Mouse (Mus musculus) MEL (cell line): ENCODE data around the gene Ppil6. TPM values are rescaled to one million over a fixed set of nuclear protein-coding genes. Genes with fewer than 3 reads are reported as not detected.

Experiments
- DNase-seq: peaks from one replicate; pipeline ENCODE4 v3.0.0; 2011; ENCODE audit warnings: low read depth, low spot score
- H3K27ac ChIP-seq: 2 replicates; pipeline ENCODE4 v1.5.1; 2012; ENCODE audit warnings: low read depth, mild to moderate bottlenecking, control low read depth, low read length, moderate library complexity; ENCODE audit not compliant: control insufficient read depth
- H3K27me3 ChIP-seq, 2 experiments: fragments of 150-350 bp in 1 of 2; sonication (generic) in 1 of 2; 2 replicates each; pipeline ENCODE4 v1.6.1; 2012; ENCODE audit warnings: low read length in 2 of 2, mild to moderate bottlenecking in 2 of 2, improper control_type of control experiment in 1 of 2, moderate library complexity in 1 of 2; ENCODE audit not compliant: insufficient read depth in 2 of 2, control insufficient read depth in 1 of 2
- H3K36me3 ChIP-seq, 2 experiments: 2 replicates each; pipeline ENCODE4 v1.6.1; 2012 to 2014; ENCODE audit warnings: low read length in 2 of 2, improper control_type of control experiment in 1 of 2, inconsistent platforms in 1 of 2, mild to moderate bottlenecking in 1 of 2; ENCODE audit not compliant: insufficient read depth in 2 of 2, control insufficient read depth in 1 of 2
- H3K4me1 ChIP-seq, 2 experiments: fragments of 150-350 bp in 1 of 2; sonication (generic) in 1 of 2; 2 replicates each; pipeline ENCODE4 v1.6.1; 2012; ENCODE audit warnings: low read length in 2 of 2, improper control_type of control experiment in 1 of 2, mild to moderate bottlenecking in 1 of 2; ENCODE audit not compliant: insufficient read depth in 2 of 2, control insufficient read depth in 1 of 2
- H3K4me3 ChIP-seq, 2 experiments: fragments of 150-350 bp in 1 of 2; sonication (generic) in 1 of 2; 2 replicates each; pipeline ENCODE4 v1.5.1; 2012; ENCODE audit warnings: low read depth in 2 of 2, low read length in 2 of 2, mild to moderate bottlenecking in 2 of 2, moderate library complexity in 2 of 2, control low read depth in 1 of 2, improper control_type of control experiment in 1 of 2; ENCODE audit not compliant: control insufficient read depth in 1 of 2, insufficient read depth in 1 of 2
- H3K79me2 ChIP-seq: 2 replicates; pipeline ENCODE4 v1.6.1; 2012; ENCODE audit warnings: mild to moderate bottlenecking, low read length, moderate library complexity; ENCODE audit not compliant: control insufficient read depth, poor library complexity, insufficient read depth
- H3K9ac ChIP-seq: 2 replicates; pipeline ENCODE4 v1.6.1; 2012; ENCODE audit warnings: low read depth, mild to moderate bottlenecking, control low read depth, low read length, moderate library complexity; ENCODE audit not compliant: control insufficient read depth, poor library complexity, severe bottlenecking
- H3K9me3 ChIP-seq: fragments of 150-350 bp; sonication (generic); replicated peaks from 2 replicates; pipeline ENCODE4 v1.6.1; 2012; ENCODE audit warnings: mild to moderate bottlenecking, low read length, improper control_type of control experiment, moderate library complexity; ENCODE audit not compliant: insufficient read depth
- CHD1 ChIP-seq: IDR thresholded peaks from 2 replicates; pipeline ENCODE4 v1.6.1; 2012; ENCODE audit warnings: low read depth, mild to moderate bottlenecking, inconsistent platforms, low read length, improper control_type of control experiment
- CTCF ChIP-seq, 3 experiments: IDR thresholded peaks in 2 of 3; conservative IDR thresholded peaks in 1 of 3; 2 replicates each; pipeline ENCODE4 v1.5.1; 2011 to 2012; ENCODE audit warnings: low read length in 3 of 3, low read depth in 2 of 3, mild to moderate bottlenecking in 2 of 3, improper control_type of control experiment in 1 of 3, inconsistent platforms in 1 of 3, mixed read lengths in 1 of 3, moderate library complexity in 1 of 3; ENCODE audit not compliant: control insufficient read depth in 1 of 3, insufficient read depth in 1 of 3, poor library complexity in 1 of 3, severe bottlenecking in 1 of 3
- ELF1 ChIP-seq: IDR thresholded peaks from 2 replicates; pipeline ENCODE4 v1.6.1; 2014; ENCODE audit warnings: low read depth, mild to moderate bottlenecking, inconsistent platforms, low read length, improper control_type of control experiment, moderate library complexity
- EP300 ChIP-seq, 2 experiments: IDR thresholded peaks; 2 replicates each; pipeline ENCODE4 v1.6.1; 2011; ENCODE audit warnings: improper control_type of control experiment in 2 of 2, low read length in 2 of 2, low read depth in 1 of 2, mild to moderate bottlenecking in 1 of 2
- ETS1 ChIP-seq: IDR thresholded peaks from 2 replicates; pipeline ENCODE4 v1.6.1; 2012; ENCODE audit warnings: low read depth, mild to moderate bottlenecking, inconsistent platforms, low read length, improper control_type of control experiment, moderate library complexity
- GABPA ChIP-seq: IDR thresholded peaks from 2 replicates; pipeline ENCODE4 v1.6.1; 2012; ENCODE audit warnings: low read depth, mild to moderate bottlenecking, inconsistent platforms, low read length, improper control_type of control experiment, moderate library complexity
- GATA1 ChIP-seq: IDR thresholded peaks from 2 replicates; pipeline ENCODE4 v1.6.1; 2011; ENCODE audit warnings: low read depth, low read length, improper control_type of control experiment
- HCFC1 ChIP-seq: IDR thresholded peaks from 2 replicates; pipeline ENCODE4 v1.6.1; 2012; ENCODE audit warnings: low read depth, mild to moderate bottlenecking, inconsistent platforms, low read length, improper control_type of control experiment, moderate library complexity
- JUND ChIP-seq: IDR thresholded peaks from 2 replicates; pipeline ENCODE4 v1.6.1; 2011; ENCODE audit warnings: low read depth, mild to moderate bottlenecking, improper control_type of control experiment, low read length
- MAZ ChIP-seq: IDR thresholded peaks from 2 replicates; pipeline ENCODE4 v1.6.1; 2012; ENCODE audit warnings: low read depth, mild to moderate bottlenecking, inconsistent platforms, low read length, improper control_type of control experiment
- MEF2A ChIP-seq: IDR thresholded peaks from 2 replicates; pipeline ENCODE4 v1.6.1; 2014; ENCODE audit warnings: low read depth, mild to moderate bottlenecking, inconsistent platforms, low read length, improper control_type of control experiment; ENCODE audit not compliant: poor library complexity, insufficient replicate concordance, severe bottlenecking; ENCODE audit errors: extremely low read depth
- MXI1 ChIP-seq: IDR thresholded peaks from 2 replicates; pipeline ENCODE4 v1.6.1; 2011; ENCODE audit warnings: mild to moderate bottlenecking, low read depth, low read length, improper control_type of control experiment
- MYC ChIP-seq: IDR thresholded peaks from 2 replicates; pipeline ENCODE4 v1.6.1; 2011; ENCODE audit warnings: low read depth, mild to moderate bottlenecking, low read length, improper control_type of control experiment, moderate library complexity
- NELFE ChIP-seq: IDR thresholded peaks from 2 replicates; pipeline ENCODE4 v1.6.1; 2011; ENCODE audit warnings: low read depth, low read length, improper control_type of control experiment
- POLR2AphosphoS2 ChIP-seq: IDR thresholded peaks from 2 replicates; pipeline ENCODE4 v1.6.1; 2011; ENCODE audit warnings: low read length, improper control_type of control experiment
- POLR2AphosphoS5 ChIP-seq: IDR thresholded peaks from 2 replicates; pipeline ENCODE4 v1.6.1; 2012; ENCODE audit warnings: low read depth, borderline replicate concordance, mild to moderate bottlenecking, inconsistent platforms, low read length, moderate library complexity, mixed read lengths
- RAD21 ChIP-seq: IDR thresholded peaks from 2 replicates; pipeline ENCODE4 v1.6.1; 2011; ENCODE audit warnings: mild to moderate bottlenecking, low read depth, low read length, improper control_type of control experiment
- SIN3A ChIP-seq: IDR thresholded peaks from 2 replicates; pipeline ENCODE4 v1.6.1; 2012; ENCODE audit warnings: low read length, improper control_type of control experiment, inconsistent platforms
- SMC3 ChIP-seq: IDR thresholded peaks from 2 replicates; pipeline ENCODE4 v1.6.1; 2011; ENCODE audit warnings: low read depth, low read length, improper control_type of control experiment
- TAL1 ChIP-seq: IDR thresholded peaks from 2 replicates; pipeline ENCODE4 v1.6.1; 2012; ENCODE audit warnings: mild to moderate bottlenecking, inconsistent platforms, low read length, moderate library complexity, mixed read lengths
- TCF12 ChIP-seq: IDR thresholded peaks from 2 replicates; pipeline ENCODE4 v1.6.1; 2014; ENCODE audit warnings: low read depth, mild to moderate bottlenecking, inconsistent platforms, low read length, improper control_type of control experiment, moderate library complexity
- USF1 ChIP-seq: IDR thresholded peaks from 2 replicates; pipeline ENCODE4 v1.6.1; 2014; ENCODE audit warnings: low read depth, mild to moderate bottlenecking, inconsistent platforms, low read length, improper control_type of control experiment, moderate library complexity
- USF2 ChIP-seq, 2 experiments: IDR thresholded peaks; 2 replicates each; pipeline ENCODE4 v1.6.1; 2011 to 2012; ENCODE audit warnings: improper control_type of control experiment in 2 of 2, low read length in 2 of 2, borderline replicate concordance in 1 of 2, inconsistent platforms in 1 of 2, low read depth in 1 of 2, mild to moderate bottlenecking in 1 of 2; ENCODE audit not compliant: insufficient read depth in 1 of 2
- polyA plus RNA-seq, 2 experiments: library from polyadenylated mRNA; stranded (reverse) in 1 of 2; unstranded in 1 of 2; fragments of >175 nt in 1 of 2; fragments of >200 nt in 1 of 2; gene quantifications; 2 replicates each; pipeline versions ENCODE4 v1.2.1 to v1.2.4; 2012; ENCODE audit warnings: low replicate concordance in 2 of 2, low read depth in 1 of 2; ENCODE audit not compliant: insufficient read length in 2 of 2, insufficient read depth in 1 of 2, missing spikeins in 1 of 2
- total RNA-seq: library from RNA; depleted of rRNA; stranded (reverse); fragments of 300-350 nt; gene quantifications from 2 replicates; pipeline ENCODE4 v1.2.3, GENCODE M21; 2012

The Ppil6 gene
- total and polyA plus RNA-seq, 3 experiments = not detected

GRCm38 (mm10) chr10:41474981-41475391, 15.3 kb upstream of the Ppil6 start:
- peaks cover 18 to 38% of the 10 kb centered on the region in 2 experiments for H3K4me1 ChIP-seq
- no peaks in the 10 kb centered on the region for H3K79me2 ChIP-seq
- DNase-seq = peak; percentile 44
- TF ChIP-seq RAD21 (no peak), SMC3 (no peak), SIN3A (no peak), GATA1 (peak; percentile 70), EP300 (IDR thresholded peaks at IDR 0.05; ENCODE audit: low read depth in 1 of 2, low read length in 2 of 2) (peak; percentile 43 to 60), USF1 (no peak), TAL1 (peak; percentile 68), MXI1 (peak; percentile 47; the same call in 1 of the 2 replicates), JUND (no peak), TCF12 (peak; percentile 71), MEF2A (0 out of 2 replicates have a peak, but pooled peaks have one; percentile 41), NELFE (no peak), USF2 (IDR thresholded peaks at IDR 0.05; ENCODE audit: borderline replicate concordance in 1 of 2, insufficient read depth in 1 of 2, low read depth in 1 of 2, low read length in 2 of 2) (no peak), CTCF (IDR thresholded peaks at IDR 0.05 in 2 of 3, conservative IDR thresholded peaks at IDR 0.05 in 1 of 3; ENCODE audit: control insufficient read depth in 1 of 3, insufficient read depth in 1 of 3, low read depth in 2 of 3, low read length in 3 of 3, poor library complexity in 1 of 3, severe bottlenecking in 1 of 3) (no peak), POLR2AphosphoS5 (no peak), ELF1 (no peak), MYC (no peak), POLR2AphosphoS2 (no peak), MAZ (no peak), HCFC1 (no peak), CHD1 (no peak), GABPA (no peak), ETS1 (peak; percentile 66)
- H3K9ac ChIP-seq = peak overlapping the region; percentile 31
- H3K36me3 ChIP-seq = peaks cover 0 to 29% of the 10 kb centered on the region in 2 experiments; a peak in 2 of 4 replicates
- H3K27me3 ChIP-seq = no peaks in the 10 kb centered on the region
- H3K27ac ChIP-seq = peak overlapping the region; percentile 55
- no peaks in the 10 kb centered on the region for H3K9me3 ChIP-seq
- no peak overlapping the region for H3K4me3 ChIP-seq
